Mouse (Mus musculus): ENCODE results near the gene Col6a4.

DNA sequence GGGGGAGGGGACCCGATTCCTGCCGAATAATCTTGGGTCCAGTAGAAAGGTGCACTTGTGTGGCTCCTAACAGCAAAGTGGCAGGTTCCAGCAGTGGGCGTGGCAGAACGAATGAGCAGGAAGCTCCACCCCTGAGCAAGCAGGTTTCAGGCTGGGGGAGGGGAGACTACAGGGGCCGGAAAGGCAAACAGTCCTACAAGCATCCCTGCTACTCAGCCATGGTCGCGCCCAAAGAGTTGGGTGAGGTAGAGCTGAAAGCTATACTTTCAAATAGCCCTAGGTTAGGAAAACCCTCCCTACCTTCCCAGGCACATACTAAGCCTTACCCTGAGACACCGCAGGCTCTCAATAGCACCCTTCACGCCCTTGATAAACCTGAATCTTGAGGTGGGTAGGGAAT lies 9.7 kb upstream of the Col6a4 start:
- TF ChIP-seq GATA1 (IDR thresholded peaks at IDR 0.05; ENCODE audit: low read length) (no peak), TAL1 (IDR thresholded peaks at IDR 0.05; ENCODE audit: low read length) (no peak)
